Mouse (Mus musculus) lung, embryonic 14.5 days (tissue): Measurements from ENCODE around the gene Ppp3ca. TPM values are rescaled to one million over a fixed set of nuclear protein-coding genes. Genes with fewer than 3 reads are reported as not detected.
A peak's percentile ranks its signal among the peaks of the same experiment; 100 is the strongest.

Experiments
- ATAC-seq: fragments of 200-750 bp; cut with Nextera tagmentation; 2 replicates; pipeline ENCODE4 v1.8.0; 2017; ENCODE audit warnings: mild to moderate bottlenecking, moderate TSS enrichment, moderate library complexity; ENCODE audit not compliant: insufficient read depth
- DNase-seq: peaks from one replicate; pipeline ENCODE4 v3.0.0-alpha.2; 2015
- H3K27ac ChIP-seq: fragments of 300-500 bp; sonication (generic); 2 replicates; pipeline ENCODE4 v1.5.1; 2014; ENCODE audit warnings: low read depth, mild to moderate bottlenecking, moderate library complexity
- H3K27me3 ChIP-seq: fragments of 300-500 bp; sonication (generic); 2 replicates; pipeline ENCODE4 v1.6.1; 2014; ENCODE audit warnings: low read length, control low read depth; ENCODE audit not compliant: insufficient read depth
- H3K36me3 ChIP-seq: fragments of 300-500 bp; sonication (generic); 2 replicates; pipeline ENCODE4 v1.6.1; 2014; ENCODE audit warnings: control low read depth; ENCODE audit not compliant: insufficient read depth
- H3K4me1 ChIP-seq: fragments of 300-500 bp; sonication (generic); 2 replicates; pipeline ENCODE4 v1.6.1; 2014; ENCODE audit warnings: antibody characterized with exemption, control low read depth; ENCODE audit not compliant: insufficient read depth
- H3K4me2 ChIP-seq: fragments of 300-500 bp; sonication (generic); 2 replicates; pipeline ENCODE4 v1.6.1; 2014; ENCODE audit warnings: mild to moderate bottlenecking
- H3K4me3 ChIP-seq: fragments of 300-500 bp; sonication (generic); 2 replicates; pipeline ENCODE4 v1.5.1; 2014; ENCODE audit warnings: low read depth, low read length
- H3K9ac ChIP-seq: fragments of 300-500 bp; sonication (generic); 2 replicates; pipeline ENCODE4 v1.6.1; 2014
- H3K9me3 ChIP-seq: fragments of 300-500 bp; sonication (generic); 2 replicates; pipeline ENCODE4 v1.6.1; 2016; ENCODE audit warnings: low read depth, low read length, control low read depth
- CTCF ChIP-seq: IDR thresholded peaks from 2 replicates; pipeline ENCODE4 v1.5.1; 2016; ENCODE audit warnings: antibody characterized with exemption, low read depth
- WGBS: fragments of 180-500 bp; shearing (Covaris S2); extraction: QIAGEN DNeasy Blood & Tissue Kit; methylation state at CpG from one replicate; pipeline ENCODE4 v1.1.7; 2014; 5-methylcytosine and 5-hydroxymethylcytosine counted together
- polyA plus RNA-seq: library from polyadenylated mRNA; unstranded; fragments of >200 nt; fragmentation: Nextera tagmentation; extraction: Ambion mirVana; gene quantifications from 2 replicates; pipeline ENCODE4 v1.2.1, GENCODE M21; 2014

Gene Ppp3ca
- polyA plus RNA-seq, 1 experiment from 2014 or later: 74.1 TPM

DNA sequence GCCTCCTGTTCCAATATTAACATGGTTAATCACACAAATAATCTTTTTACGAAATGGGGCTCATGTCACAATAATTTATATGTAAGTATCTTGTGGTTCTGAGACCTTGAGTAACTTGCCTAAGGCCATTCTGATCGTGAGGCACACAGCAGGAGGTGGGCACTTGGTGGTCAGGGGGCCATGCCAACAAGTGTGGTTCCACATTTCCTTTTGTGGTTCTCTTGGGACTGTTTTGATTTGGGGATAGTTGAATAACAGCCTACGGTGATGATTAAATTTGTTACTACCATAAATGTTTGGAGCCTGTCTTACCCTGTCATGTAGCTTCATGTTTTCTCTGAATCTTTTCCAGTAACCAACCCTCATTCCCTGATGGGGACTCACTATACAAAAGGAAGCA lies 196.6 kb downstream of the Ppp3ca start:
- 82% methylated on average over 3 of the region's 3 CpGs for WGBS

DNA sequence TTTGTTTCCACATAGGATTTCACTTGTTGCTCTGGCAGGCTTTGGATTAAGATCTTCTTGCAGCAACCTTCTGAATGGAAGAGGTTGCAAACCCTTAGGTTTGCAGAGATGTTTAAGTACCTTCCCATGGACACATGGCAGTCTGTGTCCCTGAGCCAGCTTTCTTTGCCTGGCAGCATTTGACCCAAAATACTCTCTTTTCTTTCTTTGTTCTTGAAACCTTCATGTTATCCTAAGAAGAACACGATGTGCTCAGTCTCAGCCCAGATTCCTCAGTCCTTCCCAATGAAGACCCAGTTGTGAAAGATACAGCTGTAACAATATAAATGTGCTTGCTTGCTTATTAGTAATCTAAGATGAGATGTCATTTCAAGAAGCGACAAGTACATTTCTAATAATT lies 197.4 kb downstream of the Ppp3ca start:
- H3K4me3 ChIP-seq: no peak overlapping the region
- no peaks in the 10 kb centered on the region for H3K36me3 ChIP-seq
- H3K27me3 ChIP-seq: no peaks in the 10 kb centered on the region
- no peak overlapping the region for H3K9ac ChIP-seq
- DNase-seq (no peak), ATAC-seq (no peak)
- 97% methylated on average over 2 of the region's 2 CpGs for WGBS
- TF ChIP-seq CTCF: no peak
- H3K27ac ChIP-seq: no peak overlapping the region
- H3K9me3 ChIP-seq: no peaks in the 10 kb centered on the region
- no peak overlapping the region for H3K4me2 ChIP-seq
- peaks cover 9% of the 10 kb centered on the region; the same call in 1 of the 2 replicates for H3K4me1 ChIP-seq

More for the DNA sequence above, 196.6 kb downstream of the Ppp3ca start:
- no peak overlapping the region for H3K9ac ChIP-seq
- no peak overlapping the region for H3K4me2 ChIP-seq
- no peak overlapping the region for H3K27ac ChIP-seq
- DNase-seq: no peak
- H3K4me3 ChIP-seq: no peak overlapping the region
- H3K9me3 ChIP-seq: no peaks in the 10 kb centered on the region
- no peaks in the 10 kb centered on the region for H3K27me3 ChIP-seq
- ATAC-seq: no peak
- peaks cover 9% of the 10 kb centered on the region; the same call in 1 of the 2 replicates for H3K4me1 ChIP-seq
- no peaks in the 10 kb centered on the region for H3K36me3 ChIP-seq
- TF ChIP-seq CTCF: no peak

DNA sequence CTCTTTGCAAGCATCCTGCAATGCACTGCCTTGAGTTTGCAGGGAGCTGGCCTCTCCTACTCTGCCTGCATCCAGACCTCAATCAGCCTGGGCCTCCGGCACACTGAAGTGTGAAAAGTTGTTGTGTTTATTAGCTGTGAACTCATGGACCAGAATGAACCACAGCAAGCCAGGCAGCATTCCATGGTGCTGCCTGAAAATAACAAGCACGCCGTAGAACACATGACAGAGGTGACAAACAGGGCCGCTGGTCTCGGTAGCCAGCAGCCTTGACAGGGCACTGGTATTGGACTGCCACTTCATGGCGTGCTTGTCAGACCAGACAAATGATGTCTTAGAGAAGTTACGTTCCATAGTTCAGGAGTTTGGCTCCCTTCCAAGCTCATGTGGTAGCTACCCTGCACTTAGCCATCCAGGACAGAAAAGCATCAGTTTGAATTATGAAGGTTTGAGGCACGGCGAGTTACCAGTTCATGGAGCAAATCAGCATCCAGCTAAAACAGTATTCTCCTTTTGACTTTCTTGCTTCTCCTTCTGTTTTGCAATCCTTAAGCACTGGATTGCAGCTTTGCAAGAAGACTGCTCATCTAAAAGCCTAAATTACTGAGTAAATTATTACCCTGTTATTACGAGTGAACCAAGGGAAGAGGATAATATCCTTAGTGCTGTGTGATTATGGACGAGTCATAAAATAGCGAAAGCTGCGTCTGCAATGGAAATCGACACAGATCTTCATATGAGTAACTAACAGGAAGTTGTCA lies 202.0 kb downstream of the Ppp3ca start:
- 34% methylated on average over 14 of the region's 14 CpGs for WGBS
- H3K27ac ChIP-seq: no peak overlapping the region
- 0 out of 2 replicates have a peak, but pooled peaks cover 7% of the 10 kb centered on the region for H3K4me1 ChIP-seq
- peak; percentile 93 for ATAC-seq
- TF ChIP-seq CTCF: no peak
- no peak overlapping the region for H3K9ac ChIP-seq
- H3K4me2 ChIP-seq: no peak overlapping the region; the same call in 1 of the 2 replicates
- H3K9me3 ChIP-seq: no peaks in the 10 kb centered on the region
- H3K27me3 ChIP-seq: no peaks in the 10 kb centered on the region
- H3K4me3 ChIP-seq: no peak overlapping the region
- peak; percentile 81 for DNase-seq
- no peaks in the 10 kb centered on the region for H3K36me3 ChIP-seq

DNA sequence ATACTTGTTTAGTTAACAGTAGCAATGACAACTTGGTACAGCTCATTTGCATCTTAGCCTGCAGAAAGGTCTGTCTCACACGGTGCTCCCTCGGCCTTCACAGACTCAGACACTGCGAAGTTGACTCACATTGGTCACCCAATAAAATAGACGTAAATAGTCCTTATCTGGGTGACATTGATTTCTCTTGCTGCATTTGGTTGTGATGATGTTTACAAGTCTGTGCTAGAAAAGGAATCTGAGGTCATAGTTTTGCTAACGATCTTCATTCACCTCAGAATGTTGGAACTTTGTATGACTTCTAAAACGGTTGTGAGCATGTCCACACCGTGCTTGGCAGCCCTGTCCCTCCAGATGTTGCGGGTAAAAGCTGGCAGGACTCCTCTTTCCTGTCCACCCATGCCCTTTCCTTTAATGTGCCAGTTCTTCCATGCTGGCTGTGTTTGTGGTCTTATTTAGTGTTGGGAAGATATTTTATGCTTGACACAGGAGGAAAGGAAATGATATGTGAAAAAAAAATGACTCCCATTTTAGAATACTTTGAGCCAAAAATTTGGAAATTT lies 202.7 kb downstream of the Ppp3ca start:
- Histone ChIP-seq H3K27ac (no peak overlapping the region), H3K36me3 (no peaks in the 10 kb centered on the region), H3K27me3 (no peaks in the 10 kb centered on the region), H3K4me2 (no peak overlapping the region), H3K9me3 (no peaks in the 10 kb centered on the region), H3K4me3 (no peak overlapping the region), H3K4me1 (0 out of 2 replicates have a peak, but pooled peaks cover 7% of the 10 kb centered on the region), H3K9ac (no peak overlapping the region)
- DNase-seq: peak; percentile 13
- no peak for ATAC-seq
- 55% methylated on average over 8 of the region's 8 CpGs for WGBS
- TF ChIP-seq CTCF: no peak

DNA sequence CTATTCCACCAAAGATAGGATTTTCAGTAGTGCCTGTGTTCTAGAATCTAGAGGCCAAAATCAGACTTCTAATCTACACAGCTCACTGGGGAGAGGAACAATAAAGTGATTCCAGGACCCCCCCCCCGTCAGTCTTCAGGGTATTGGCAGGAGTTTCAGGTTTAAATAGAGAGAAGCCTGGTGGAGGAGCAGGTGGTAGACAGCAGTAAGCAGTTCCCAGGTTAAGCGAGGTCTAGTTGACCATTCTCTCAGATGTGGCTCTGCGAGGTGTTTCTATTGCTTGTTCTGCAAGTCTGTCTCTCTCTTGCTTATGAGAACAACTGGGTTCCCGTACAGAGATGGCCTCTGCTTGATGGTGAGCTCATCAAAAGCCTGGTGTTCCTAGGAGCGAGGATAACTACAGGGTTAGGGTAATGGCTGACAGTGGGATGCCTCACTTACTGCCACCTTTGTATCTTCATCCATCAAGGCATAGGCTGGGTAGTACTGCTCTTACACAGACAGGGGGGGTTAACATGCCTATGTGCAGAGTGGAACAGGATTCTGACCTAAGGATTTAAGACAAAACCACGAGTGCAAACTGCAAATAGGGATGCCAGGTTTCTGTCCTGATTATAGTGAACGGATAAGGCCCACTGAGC lies 204.0 kb downstream of the Ppp3ca start:
- no peak for TF ChIP-seq CTCF
- Histone ChIP-seq H3K9me3 (no peaks in the 10 kb centered on the region), H3K27ac (no peak overlapping the region), H3K4me3 (no peak overlapping the region), H3K4me2 (no peak overlapping the region), H3K4me1 (0 out of 2 replicates have a peak, but pooled peaks cover 7% of the 10 kb centered on the region), H3K27me3 (no peaks in the 10 kb centered on the region), H3K9ac (no peak overlapping the region), H3K36me3 (no peaks in the 10 kb centered on the region)
- no peak for DNase-seq
- WGBS: 88% methylated on average over 7 of the region's 7 CpGs
- no peak for ATAC-seq

DNA sequence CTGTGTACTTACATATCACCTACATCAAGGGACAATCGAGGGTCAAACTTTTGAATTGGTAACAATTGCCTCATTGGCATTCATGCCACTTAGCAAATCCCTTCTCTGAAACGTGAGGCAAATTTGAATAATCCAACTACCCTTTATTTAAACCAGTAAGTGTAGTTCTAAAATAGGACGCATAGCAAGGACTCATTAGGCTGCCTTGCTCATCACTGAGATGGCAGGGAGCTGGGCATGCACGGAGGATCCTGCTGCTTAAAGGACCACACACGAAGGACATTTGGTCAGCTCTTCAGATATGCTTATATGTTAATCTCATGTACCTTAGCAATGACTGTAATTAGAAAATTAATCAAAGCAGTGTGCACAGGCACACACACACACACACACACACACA lies 204.6 kb downstream of the Ppp3ca start:
- TF ChIP-seq CTCF: no peak
- no peaks in the 10 kb centered on the region for H3K9me3 ChIP-seq
- H3K4me1 ChIP-seq: 0 out of 2 replicates have a peak, but pooled peaks cover 7% of the 10 kb centered on the region
- H3K4me2 ChIP-seq: no peak overlapping the region
- no peak overlapping the region for H3K9ac ChIP-seq
- no peaks in the 10 kb centered on the region for H3K36me3 ChIP-seq
- DNase-seq: no peak
- H3K27ac ChIP-seq: no peak overlapping the region
- no peaks in the 10 kb centered on the region for H3K27me3 ChIP-seq
- WGBS: 71% methylated on average over 5 of the region's 5 CpGs
- H3K4me3 ChIP-seq: no peak overlapping the region
- ATAC-seq: no peak

DNA sequence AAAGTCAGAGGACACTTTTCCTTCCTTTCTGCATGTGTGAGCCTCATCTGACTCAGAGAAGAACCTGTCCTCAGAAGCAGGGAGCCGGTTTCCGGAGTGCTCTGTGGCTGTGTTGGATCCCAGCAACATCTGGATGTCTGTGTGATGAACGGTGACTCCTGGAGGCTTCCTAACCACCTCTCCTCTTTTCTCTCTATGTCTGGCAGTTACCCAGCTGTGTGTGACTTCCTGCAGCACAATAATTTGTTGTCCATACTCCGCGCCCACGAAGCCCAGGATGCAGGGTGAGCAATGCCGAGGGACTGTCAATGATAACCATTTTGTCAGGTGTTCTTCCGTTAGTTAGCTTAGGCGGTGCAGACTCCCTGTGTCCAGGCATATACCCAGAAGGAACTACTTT lies 217.8 kb downstream of the Ppp3ca start:
- WGBS: 79% methylated on average over 9 of the region's 9 CpGs
- Histone ChIP-seq H3K27me3 (no peaks in the 10 kb centered on the region), H3K36me3 (peaks cover 8% of the 10 kb centered on the region; the same call in 1 of the 2 replicates), H3K4me3 (no peak overlapping the region), H3K9me3 (no peaks in the 10 kb centered on the region), H3K4me1 (no peaks in the 10 kb centered on the region), H3K4me2 (no peak overlapping the region), H3K27ac (no peak overlapping the region), H3K9ac (no peak overlapping the region)
- no peak for ATAC-seq
- DNase-seq: no peak
- TF ChIP-seq CTCF: no peak
